Mouse (Mus musculus): ENCODE data around the gene Olfr62. TPM values are rescaled to one million over a fixed set of nuclear protein-coding genes. Genes with fewer than 3 reads are reported as not detected.

The Olfr62 gene
- polyA plus RNA-seq, 1 experiment from 2014 or later, result not detected

Other genes starting within 250 kb of the Olfr62 start
- gene Szt2, start 249.7 kb upstream of the Olfr62 start, polyA plus RNA-seq (2014; fragmentation: Nextera tagmentation; extraction: Ambion mirVana), result 11.3 and 11.6 TPM in 2 replicates
- gene Med8, start 249.6 kb upstream of the Olfr62 start, polyA plus RNA-seq (2014; fragmentation: Nextera tagmentation; extraction: Ambion mirVana), result 139 and 152 TPM in 2 replicates
- gene Elovl1, start 230.9 kb upstream of the Olfr62 start, polyA plus RNA-seq (2014; fragmentation: Nextera tagmentation; extraction: Ambion mirVana), result 42.3 and 48.7 TPM in 2 replicates
- 290 TPM in 2 replicates for gene Cdc20, start 221.6 kb upstream of the Olfr62 start, polyA plus RNA-seq (2014; fragmentation: Nextera tagmentation; extraction: Ambion mirVana)
- 1.0 and 2.1 TPM in 2 replicates for gene Mpl, start 201.4 kb upstream of the Olfr62 start, polyA plus RNA-seq (2014; fragmentation: Nextera tagmentation; extraction: Ambion mirVana)
- 14.5 and 14.8 TPM in 2 replicates for gene Tie1, start 168.9 kb upstream of the Olfr62 start, polyA plus RNA-seq (2014; fragmentation: Nextera tagmentation; extraction: Ambion mirVana)
- gene 2610528J11Rik, start 132.0 kb upstream of the Olfr62 start, polyA plus RNA-seq (2014; fragmentation: Nextera tagmentation; extraction: Ambion mirVana), result 0.43 and 0.74 TPM in 2 replicates
- gene Tmem125, start 114.9 kb upstream of the Olfr62 start, polyA plus RNA-seq (2014; fragmentation: Nextera tagmentation; extraction: Ambion mirVana), result 0.66 TPM in 1 of 2 replicates, not detected in the other
- gene Cfap57, start 38.2 kb upstream of the Olfr62 start, polyA plus RNA-seq (2014; fragmentation: Nextera tagmentation; extraction: Ambion mirVana), result 0.47 and 0.48 TPM in 2 replicates
- gene Ebna1bp2, start 38.2 kb upstream of the Olfr62 start, polyA plus RNA-seq (2014; fragmentation: Nextera tagmentation; extraction: Ambion mirVana), result 165 and 170 TPM in 2 replicates
- not detected in 2 replicates for gene Olfr1342, start 33.8 kb downstream of the Olfr62 start, polyA plus RNA-seq (2014; fragmentation: Nextera tagmentation; extraction: Ambion mirVana)
- gene Olfr1341, start 44.6 kb downstream of the Olfr62 start, polyA plus RNA-seq (2014; fragmentation: Nextera tagmentation; extraction: Ambion mirVana), result not detected in 2 replicates
- gene Olfr1340, start 61.2 kb downstream of the Olfr62 start, polyA plus RNA-seq (2014; fragmentation: Nextera tagmentation; extraction: Ambion mirVana), result not detected in 2 replicates
- gene Olfr1339, start 73.2 kb downstream of the Olfr62 start, polyA plus RNA-seq (2014; fragmentation: Nextera tagmentation; extraction: Ambion mirVana), result not detected in 2 replicates
- not detected in 2 replicates for gene Olfr1338, start 99.8 kb downstream of the Olfr62 start, polyA plus RNA-seq (2014; fragmentation: Nextera tagmentation; extraction: Ambion mirVana)
- not detected in 2 replicates for gene Olfr1337, start 123.6 kb downstream of the Olfr62 start, polyA plus RNA-seq (2014; fragmentation: Nextera tagmentation; extraction: Ambion mirVana)
- gene Olfr1335, start 151.0 kb downstream of the Olfr62 start, polyA plus RNA-seq (2014; fragmentation: Nextera tagmentation; extraction: Ambion mirVana), result not detected in 2 replicates
- not detected in 2 replicates for gene Olfr1333, start 177.3 kb downstream of the Olfr62 start, polyA plus RNA-seq (2014; fragmentation: Nextera tagmentation; extraction: Ambion mirVana)
- gene Olfr1331, start 205.7 kb downstream of the Olfr62 start, polyA plus RNA-seq (2014; fragmentation: Nextera tagmentation; extraction: Ambion mirVana), result not detected in 2 replicates
- gene Olfr1330, start 229.6 kb downstream of the Olfr62 start, polyA plus RNA-seq (2014; fragmentation: Nextera tagmentation; extraction: Ambion mirVana), result not detected in 2 replicates